Mouse (Mus musculus) activated CD4-positive, CD25-positive, alpha-beta regulatory T cell, adult 4 months (primary cell): ENCODE measurements around the gene Ankrd52. TPM values are rescaled to one million over a fixed set of nuclear protein-coding genes. Genes with fewer than 3 reads are reported as not detected.
"Not testable (repeated sequence)": the region's sequence is repeated elsewhere in the genome, so short reads cannot be mapped to it uniquely, and the experiment has no call there.

ENCODE experiments used
- ATAC-seq: one replicate; pipeline ENCODE4 v1.8.0; 2017
- polyA plus RNA-seq, 2 experiments: library from polyadenylated mRNA; unstranded; fragments of 100-300 nt; shearing (Covaris generic); gene quantifications; one replicate each; pipeline ENCODE4 v1.2.1; 2017

Gene Ankrd52
- polyA plus RNA-seq: 1 to 10 TPM; 2.6 to 4.5 TPM

DNA sequence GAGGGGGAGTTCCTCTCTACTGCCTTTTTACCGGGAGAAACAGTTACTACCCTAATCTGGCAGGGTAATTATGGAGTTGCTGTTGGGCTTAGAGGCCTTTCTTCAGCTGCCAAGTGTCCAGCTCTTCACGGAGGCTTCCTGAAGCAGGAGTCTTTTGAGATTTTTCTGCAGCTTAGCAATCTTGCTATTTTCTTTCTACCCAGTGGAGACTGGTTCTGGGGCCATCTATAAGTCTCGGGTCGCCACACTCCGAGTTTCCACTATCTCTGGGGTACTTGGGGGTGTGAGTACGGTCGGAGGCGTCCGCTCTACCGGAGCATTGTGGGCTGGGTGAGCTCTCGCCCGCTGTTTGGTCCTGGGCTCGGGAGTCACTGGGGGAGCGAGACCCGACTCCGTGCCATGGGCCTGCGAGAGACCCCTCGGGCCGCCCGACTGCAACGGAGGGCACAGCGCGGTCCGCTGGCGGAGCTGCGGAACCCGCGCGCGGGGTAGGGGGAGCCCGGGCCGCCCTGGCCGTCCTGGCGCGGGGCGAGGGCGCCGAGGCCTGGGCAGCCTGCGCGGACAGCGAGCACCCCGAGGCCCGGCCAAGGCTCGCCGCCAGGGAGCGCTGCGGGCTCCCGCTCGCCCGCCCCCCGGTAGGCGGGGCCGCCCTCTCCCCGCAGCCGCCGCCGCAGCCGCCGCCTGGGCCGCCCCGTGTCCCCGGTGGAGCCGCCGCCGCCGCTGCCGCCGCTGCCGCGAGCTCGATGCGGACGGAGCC is at the start of gene Ankrd52:
Gene Ankrd52, plus strand, starts transcription at position 661 of the 757 bp plus-strand sequence.
- ATAC-seq: peak; percentile 81

GRCm38 (mm10) chr10:128327610-128328009 is 49.3 kb upstream of the Ankrd52 start:
- no peak for ATAC-seq

DNA sequence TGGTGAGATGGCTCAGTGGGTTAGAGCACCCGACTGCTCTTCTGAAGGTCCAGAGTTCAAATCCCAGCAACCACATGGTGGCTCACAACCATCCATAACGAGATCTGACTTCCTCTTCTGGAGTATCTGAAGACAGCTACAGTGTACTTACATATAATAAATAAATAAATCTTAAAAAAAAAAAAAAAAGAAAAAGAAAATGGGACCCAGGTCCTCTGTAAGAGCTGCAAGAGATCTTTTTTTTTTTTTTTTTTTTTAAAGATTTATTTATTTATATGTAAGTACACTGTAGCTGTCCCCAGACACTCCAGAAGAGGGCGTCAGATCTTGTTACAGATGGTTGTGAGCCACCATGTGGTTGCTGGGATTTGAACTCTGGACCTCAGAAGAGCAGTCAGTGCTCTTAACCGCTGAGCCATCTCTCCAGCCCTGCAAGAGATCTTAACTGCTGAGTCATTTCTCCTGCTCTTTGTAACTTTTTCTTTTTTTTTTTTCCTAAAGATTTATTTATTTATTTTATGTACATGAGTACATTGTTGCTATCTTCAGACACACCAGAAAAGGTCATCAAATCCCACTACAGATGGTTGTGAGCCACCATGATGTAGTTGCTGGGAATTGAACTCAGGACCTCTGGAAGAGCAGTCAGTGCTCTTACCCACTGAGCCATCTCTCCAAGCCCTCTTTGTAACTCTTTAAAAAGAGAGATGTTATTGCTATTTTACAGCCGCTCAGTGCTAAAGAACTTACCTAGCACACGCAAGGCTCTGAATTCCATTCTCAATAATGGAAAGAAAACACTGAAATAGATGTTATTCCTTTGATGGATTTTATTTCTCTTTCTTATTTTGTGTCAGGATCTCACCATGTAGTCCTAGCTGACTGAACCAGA is 44.3 kb upstream of the Ankrd52 start:
- not testable (repeated sequence) for ATAC-seq

- no peak for ATAC-seq
These were observed 41.3 kb upstream of the Ankrd52 start for GRCm38 (mm10) chr10:128335582-128335981.

DNA sequence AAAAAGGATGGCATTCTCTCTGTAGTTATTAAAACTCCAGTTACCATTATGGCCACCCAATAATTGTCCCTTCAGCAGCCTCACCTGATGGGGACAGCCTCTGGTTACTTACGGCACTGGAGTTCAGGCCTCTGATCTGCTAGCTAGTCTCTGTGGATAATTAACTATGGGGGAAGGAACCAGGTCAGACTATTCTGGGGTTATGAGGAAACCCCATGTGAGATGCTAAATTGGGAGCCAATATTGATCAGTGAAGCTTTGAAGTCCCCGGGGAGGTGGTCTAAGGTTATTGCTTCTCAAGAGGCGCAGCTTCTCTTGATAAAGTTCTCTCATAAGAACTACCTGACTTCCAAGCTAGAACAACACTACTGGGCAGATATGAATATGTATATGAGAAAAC is 40.7 kb upstream of the Ankrd52 start:
- ATAC-seq: no peak

GRCm38 (mm10) chr10:128336597-128336996 is 40.3 kb upstream of the Ankrd52 start:
- ATAC-seq: no peak

GRCm38 (mm10) chr10:128337306-128338181 is 39.4 kb upstream of the Ankrd52 start, which contains the start of gene Cs:
Cs (plus strand) TSS chr10:128337734.
- peak; percentile 94 for ATAC-seq

- no peak for ATAC-seq
These were observed 38.5 kb upstream of the Ankrd52 start for GRCm38 (mm10) chr10:128338415-128338814.

DNA sequence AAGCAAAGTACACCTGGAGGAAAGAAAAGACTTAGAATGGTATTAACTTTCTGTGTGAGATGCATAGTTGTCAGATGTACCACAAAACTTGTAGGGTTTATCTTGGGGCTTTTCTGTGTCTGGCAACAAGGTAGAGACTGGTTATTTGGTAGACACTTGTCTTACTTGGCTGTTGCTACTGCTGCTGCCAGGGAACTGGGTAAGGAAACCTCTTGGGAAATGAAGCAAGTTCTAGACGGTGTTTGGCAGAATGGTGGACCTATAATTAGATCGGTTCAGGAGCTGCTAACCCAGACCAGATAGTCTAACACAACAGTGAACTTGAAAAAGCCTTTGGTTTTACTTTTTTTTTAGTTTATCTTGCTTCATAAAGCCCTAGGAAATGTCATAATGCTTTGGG is 38.0 kb upstream of the Ankrd52 start:
- no peak for ATAC-seq

- no peak for ATAC-seq
These were observed 36.7 kb upstream of the Ankrd52 start for GRCm38 (mm10) chr10:128340257-128340656.

DNA sequence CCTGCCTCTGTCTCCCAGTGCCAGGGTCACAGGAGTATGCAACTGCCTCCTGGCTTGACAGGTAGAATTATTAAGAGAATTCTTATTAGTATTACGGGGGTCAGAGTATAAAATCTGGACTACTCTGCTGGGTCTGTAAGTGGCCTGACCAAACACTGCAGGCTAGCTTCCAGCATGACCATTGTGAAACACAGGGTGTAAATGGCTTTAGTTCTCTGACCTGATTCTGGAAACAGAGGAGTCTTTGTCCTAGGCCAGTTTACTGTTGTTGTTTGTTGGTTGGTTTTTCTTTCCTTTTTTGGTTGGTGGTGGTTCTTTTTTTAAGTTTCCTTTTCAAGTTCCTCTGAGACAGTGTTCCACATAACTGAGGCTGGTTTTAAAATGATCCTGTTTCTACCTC is 33.5 kb upstream of the Ankrd52 start:
- ATAC-seq: no peak

GRCm38 (mm10) chr10:128344568-128345275 is 32.2 kb upstream of the Ankrd52 start:
- peak; percentile 93 for ATAC-seq

DNA sequence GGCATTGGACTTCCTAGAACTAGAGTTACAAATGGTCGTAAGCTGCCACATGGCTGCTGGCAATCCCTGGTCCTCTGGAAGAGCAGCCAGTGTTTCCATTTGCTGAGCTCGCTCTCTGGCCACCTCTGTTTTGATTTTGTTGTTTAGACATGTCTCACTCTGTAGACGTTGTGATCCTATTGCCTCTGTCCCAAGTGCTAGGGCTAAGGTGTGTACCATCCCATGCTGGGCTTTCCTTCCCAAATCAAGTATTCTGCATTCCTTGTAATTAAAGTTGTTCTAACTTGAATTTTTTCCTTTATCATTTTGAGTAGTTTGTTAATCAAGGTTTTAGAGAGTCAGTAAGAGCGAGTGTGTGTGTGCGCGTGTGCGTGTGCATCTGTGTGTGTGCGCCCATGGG is 29.4 kb upstream of the Ankrd52 start:
- no peak for ATAC-seq

DNA sequence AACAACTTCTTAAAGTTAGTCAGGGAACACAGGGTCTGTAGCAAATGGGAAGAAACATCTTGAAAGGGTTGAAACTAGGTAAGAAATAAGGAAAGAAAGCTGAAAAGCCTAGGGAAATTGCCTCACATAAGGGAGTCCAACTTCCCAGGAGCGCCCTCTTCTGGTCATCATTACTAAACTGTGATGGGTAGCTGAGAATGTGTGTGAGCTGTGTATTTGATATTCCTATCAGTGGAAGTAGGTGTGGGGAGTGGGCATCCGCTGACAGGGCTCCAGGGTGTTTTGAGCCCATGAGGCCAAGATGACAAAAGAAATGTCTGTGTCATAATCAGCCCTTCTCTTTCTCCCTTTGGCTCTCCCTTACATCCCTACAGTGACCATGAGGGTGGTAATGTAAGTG is 18.1 kb upstream of the Ankrd52 start:
- no peak for ATAC-seq

DNA sequence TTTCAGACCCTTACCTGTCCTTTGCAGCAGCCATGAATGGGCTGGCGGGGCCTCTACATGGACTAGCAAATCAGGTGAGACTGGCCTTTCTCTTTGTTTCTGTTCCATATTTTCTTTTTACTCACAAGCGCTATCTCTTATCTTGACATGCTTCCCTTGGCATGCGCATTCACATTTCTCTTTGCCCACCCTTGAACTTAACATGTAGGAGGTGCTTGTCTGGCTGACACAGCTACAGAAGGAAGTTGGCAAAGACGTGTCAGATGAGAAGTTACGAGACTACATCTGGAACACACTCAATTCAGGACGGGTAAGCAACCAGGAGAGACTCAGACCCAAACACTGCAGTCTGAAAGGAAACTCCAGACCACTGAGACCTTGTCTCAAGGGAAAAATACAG is 17.7 kb upstream of the Ankrd52 start:
- ATAC-seq: no peak

GRCm38 (mm10) chr10:128361836-128362235 is 15.1 kb upstream of the Ankrd52 start:
- no peak for ATAC-seq

GRCm38 (mm10) chr10:128362568-128362967 is 14.3 kb upstream of the Ankrd52 start:
- no peak for ATAC-seq

- no peak for ATAC-seq
These were observed 9.0 kb upstream of the Ankrd52 start for GRCm38 (mm10) chr10:128367899-128368401.

GRCm38 (mm10) chr10:128368402-128369217 is 8.3 kb upstream of the Ankrd52 start, which contains the start of gene Coq10a:
Coq10a (minus strand) TSS chr10:128368997.
- peak; percentile 84 for ATAC-seq

DNA sequence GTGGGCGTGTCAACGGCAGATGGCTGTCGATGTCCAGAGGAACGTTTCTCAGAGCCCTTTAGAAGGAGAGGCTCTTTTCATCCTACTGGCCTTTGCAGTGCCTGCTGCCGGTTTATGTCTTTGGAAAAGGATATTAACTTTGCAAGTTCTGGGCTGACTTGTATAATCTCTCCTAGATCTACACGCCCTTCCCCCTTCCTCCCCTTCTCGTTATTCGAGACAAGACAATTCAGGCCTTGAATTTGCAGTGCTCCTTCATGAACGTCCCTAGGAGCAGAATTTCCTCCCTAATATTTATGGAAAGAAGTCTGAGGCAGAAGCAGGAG is 7.7 kb upstream of the Ankrd52 start:
- ATAC-seq: no peak

DNA sequence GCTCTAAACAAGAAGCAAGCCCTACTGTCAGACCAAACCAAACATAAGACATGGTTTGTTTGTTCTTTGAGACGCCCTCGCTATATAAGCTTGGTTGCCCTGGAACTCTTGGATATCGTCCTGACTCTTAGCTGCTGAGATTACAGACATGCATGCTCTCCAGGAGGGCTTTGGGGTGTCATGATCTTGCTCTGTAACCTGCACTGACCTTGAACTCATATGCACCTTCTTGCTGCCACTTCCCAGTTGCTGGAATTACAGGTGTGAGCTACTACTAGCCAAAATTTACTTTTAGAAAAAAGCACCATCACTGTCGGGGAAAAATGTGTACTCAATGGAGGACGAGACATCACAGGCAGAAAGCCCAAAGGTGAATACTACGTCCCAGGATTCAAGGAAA is 7.3 kb upstream of the Ankrd52 start:
- no peak for ATAC-seq
